Mouse (Mus musculus) megakaryocyte progenitor cell, adult 5-6 weeks (primary cell): ENCODE results near the gene Col6a4. TPM values are rescaled to one million over a fixed set of nuclear protein-coding genes. Genes with fewer than 3 reads are reported as not detected.

Source experiments
- ATAC-seq: replicated peaks from 2 replicates; pipeline ENCODE4 v1.8.0; 2016; ENCODE audit warnings: mild to moderate bottlenecking, moderate TSS enrichment, inconsistent platforms; ENCODE audit not compliant: poor library complexity
- total RNA-seq, 2 experiments: library from RNA; stranded (forward) in 1 of 2; stranded (reverse) in 1 of 2; fragments of 157-497, 149-512 nt in 1 of 2; fragments of 200-1000 nt in 1 of 2; gene quantifications; 2 replicates each; pipeline versions ENCODE4 v1.2.3 to v1.2.4; 2015 to 2017

Gene Col6a4
- total RNA-seq, 2 experiments from 2014 or later = not detected

DNA sequence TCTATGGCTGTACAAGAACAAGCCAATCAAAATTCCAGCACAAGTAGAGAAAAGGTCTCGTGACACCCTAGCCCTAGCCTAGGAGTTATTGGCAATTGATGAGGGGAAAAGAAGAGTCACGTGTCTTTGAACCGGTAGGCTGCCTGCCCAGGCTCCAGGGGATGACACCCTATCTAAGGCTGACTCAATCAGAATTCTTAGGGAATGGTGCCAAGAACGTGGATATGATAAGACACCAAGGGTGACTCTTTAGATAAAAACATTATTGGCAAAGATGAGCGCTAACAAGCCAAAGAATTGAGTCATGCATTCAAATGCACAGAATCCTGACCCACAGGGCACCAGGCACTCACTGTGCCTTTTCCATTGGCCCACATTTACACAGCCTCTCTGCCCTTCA is 125.7 kb downstream of the Col6a4 start:
- no peak for ATAC-seq

DNA sequence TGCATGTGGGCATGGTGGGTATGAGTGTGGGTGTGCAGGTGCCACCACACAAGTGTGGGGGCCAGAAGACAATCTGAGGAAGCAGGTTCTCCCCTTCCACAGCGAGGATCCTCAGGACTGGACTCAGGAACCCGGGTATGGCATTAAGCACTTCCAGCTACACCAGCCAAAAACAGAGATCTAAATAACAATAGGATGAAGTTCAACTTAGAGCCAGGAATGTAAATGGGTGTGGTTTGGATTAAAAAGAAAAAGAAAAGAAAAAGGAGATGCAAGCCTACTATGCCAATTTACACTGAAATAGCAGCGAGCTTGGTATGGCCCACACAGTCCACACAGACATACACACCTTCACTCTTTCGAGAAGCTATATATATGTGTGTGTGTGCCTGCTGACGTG is 128.6 kb downstream of the Col6a4 start:
- no peak for ATAC-seq

GRCm38 (mm10) chr9:105960533-105960932 is 136.1 kb downstream of the Col6a4 start, which contains the start of gene Col6a5:
Gene Col6a5 (minus strand): TSS chr9:105960643.
- no peak for ATAC-seq

GRCm38 (mm10) chr9:105959116-105959515 is 137.5 kb downstream of the Col6a4 start:
- no peak for ATAC-seq

- no peak for ATAC-seq
These were observed 146.8 kb downstream of the Col6a4 start for GRCm38 (mm10) chr9:105949755-105950154.

DNA sequence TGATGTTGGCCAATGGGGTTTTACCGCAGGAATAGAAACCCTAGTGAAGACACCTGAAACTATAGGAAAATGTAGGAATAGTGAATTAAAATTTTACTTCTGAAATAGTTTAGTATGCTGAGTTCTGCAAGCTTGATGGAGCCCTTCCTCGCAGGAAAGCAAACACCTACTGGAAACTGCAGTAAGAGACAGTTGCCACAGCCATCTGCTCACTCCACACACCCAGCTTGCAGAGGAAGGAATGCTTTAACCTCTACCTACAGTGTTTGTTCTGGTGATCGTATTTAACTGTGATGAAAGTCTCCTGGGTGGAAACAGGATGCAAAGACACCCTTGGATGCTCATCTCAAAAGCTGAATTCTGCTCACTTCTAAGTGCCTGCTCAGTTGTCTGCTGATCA is 149.0 kb downstream of the Col6a4 start:
- no peak for ATAC-seq

Other genes with a start within 250 kb of the Col6a4 start
- gene Col6a5, start 136.1 kb downstream of the Col6a4 start, total RNA-seq (2015) = not detected in 2 replicates
- not detected in 2 replicates for gene Col6a5, start 136.1 kb downstream of the Col6a4 start, total RNA-seq (2017)
- gene Glyctk, start 61.4 kb upstream of the Col6a4 start, total RNA-seq (2015) = 0.37 and 0.39 TPM in 2 replicates
- gene Glyctk, start 61.4 kb upstream of the Col6a4 start, total RNA-seq (2017) = 0.98 and 1.2 TPM in 2 replicates
- 58.1 and 58.5 TPM in 2 replicates for gene Wdr82, start 74.1 kb upstream of the Col6a4 start, total RNA-seq (2015)
- 63.6 and 72.5 TPM in 2 replicates for gene Wdr82, start 74.1 kb upstream of the Col6a4 start, total RNA-seq (2017)
- gene Ppm1m, start 103.0 kb upstream of the Col6a4 start, total RNA-seq (2015) = 14.3 and 16.9 TPM in 2 replicates
- 15.5 and 23.7 TPM in 2 replicates for gene Ppm1m, start 103.0 kb upstream of the Col6a4 start, total RNA-seq (2017)
- 45.1 and 46.4 TPM in 2 replicates for gene Twf2, start 106.3 kb upstream of the Col6a4 start, total RNA-seq (2015)
- gene Twf2, start 106.3 kb upstream of the Col6a4 start, total RNA-seq (2017) = 67.5 and 80.6 TPM in 2 replicates
- 2.2 and 4.5 TPM in 2 replicates for gene Tlr9, start 125.8 kb upstream of the Col6a4 start, total RNA-seq (2015)
- 0.37 and 0.46 TPM in 2 replicates for gene Tlr9, start 125.8 kb upstream of the Col6a4 start, total RNA-seq (2017)
- 559 and 576 TPM in 2 replicates for gene Alas1, start 151.9 kb upstream of the Col6a4 start, total RNA-seq (2015)
- gene Alas1, start 151.9 kb upstream of the Col6a4 start, total RNA-seq (2017) = 961 and 988 TPM in 2 replicates
- gene Poc1a, start 184.3 kb upstream of the Col6a4 start, total RNA-seq (2015) = 38.9 and 50.1 TPM in 2 replicates
- 33.2 and 43.8 TPM in 2 replicates for gene Poc1a, start 184.3 kb upstream of the Col6a4 start, total RNA-seq (2017)